Mouse (Mus musculus) kidney, adult 9 months (tissue): Measurements from ENCODE around the gene Med13.
"Not testable (repeated sequence)": the region's sequence is repeated elsewhere in the genome, so short reads cannot be mapped to it uniquely, and the experiment has no call there.

Experiments
- DNase-seq: peaks from one replicate; pipeline ENCODE4 v3.0.0; 2022

Gene Med13

GRCm38 (mm10) chr11:86378981-86379380 lies 21.6 kb upstream of the Med13 start:
- DNase-seq, result no peak

- no peak for DNase-seq
These were observed 20.4 kb upstream of the Med13 start for GRCm38 (mm10) chr11:86377841-86378240.

GRCm38 (mm10) chr11:86376707-86377106 lies 19.3 kb upstream of the Med13 start:
- DNase-seq, result no peak

DNA sequence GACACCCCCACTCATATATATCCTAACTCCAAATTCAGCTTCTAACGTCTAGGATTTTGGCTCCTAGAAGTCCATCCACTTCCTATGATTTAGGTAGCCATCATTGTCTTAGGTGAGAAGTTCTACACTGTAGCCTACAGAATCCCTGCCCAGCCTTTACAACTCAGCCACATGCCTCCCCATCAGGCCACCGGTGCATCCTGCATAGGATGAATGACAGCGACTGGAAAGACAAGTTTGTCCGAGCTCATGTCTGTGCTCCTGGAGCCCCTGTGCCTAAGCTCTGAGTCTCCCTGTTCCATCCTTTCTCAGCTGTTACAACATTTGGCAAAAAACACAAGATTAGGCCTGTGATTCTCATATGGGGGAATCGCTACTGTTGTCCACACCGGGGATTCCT lies 17.7 kb upstream of the Med13 start:
- DNase-seq, result no peak

DNA sequence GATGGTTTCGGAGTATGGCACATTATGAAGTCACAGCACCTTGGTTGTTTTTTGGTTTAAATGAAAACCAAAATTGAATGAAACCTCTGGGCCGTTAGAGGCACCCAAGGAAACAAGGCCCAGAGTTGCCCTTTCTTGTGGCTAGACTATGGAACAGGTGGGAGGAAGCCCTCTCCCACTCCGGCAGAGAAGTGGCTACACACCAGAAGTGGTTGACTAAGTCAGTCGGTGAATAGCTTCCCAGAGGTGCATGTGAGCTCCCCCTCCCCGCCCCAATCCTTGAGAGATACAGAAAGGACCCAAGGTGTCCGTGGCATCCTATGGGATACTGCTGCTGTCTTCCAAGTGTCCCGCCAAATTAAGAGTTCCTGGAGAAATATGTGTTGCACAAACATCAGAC lies 13.9 kb upstream of the Med13 start:
- DNase-seq, result no peak

DNA sequence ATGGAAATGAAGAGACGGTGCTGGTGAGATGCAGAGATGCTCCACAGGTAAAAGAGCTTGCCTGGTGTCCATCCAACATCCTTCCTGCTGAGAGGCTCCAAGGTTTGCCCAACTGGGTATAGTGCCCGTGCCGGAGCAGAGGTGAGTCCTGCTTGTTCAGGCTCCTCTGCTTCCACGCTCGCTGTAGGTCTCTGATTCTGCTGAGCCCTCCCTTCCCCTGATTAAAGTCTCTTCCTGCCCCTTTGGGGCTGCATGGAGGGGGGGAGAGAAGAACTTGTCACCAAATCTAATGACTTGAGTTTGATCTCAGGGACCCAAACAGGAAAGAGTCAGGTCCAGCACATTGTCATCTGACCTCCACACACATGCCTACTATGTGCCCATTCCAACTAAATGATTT lies 12.5 kb upstream of the Med13 start:
- DNase-seq, result no peak

- DNase-seq, result no peak
These were observed 11.6 kb upstream of the Med13 start for GRCm38 (mm10) chr11:86369003-86369402.

DNA sequence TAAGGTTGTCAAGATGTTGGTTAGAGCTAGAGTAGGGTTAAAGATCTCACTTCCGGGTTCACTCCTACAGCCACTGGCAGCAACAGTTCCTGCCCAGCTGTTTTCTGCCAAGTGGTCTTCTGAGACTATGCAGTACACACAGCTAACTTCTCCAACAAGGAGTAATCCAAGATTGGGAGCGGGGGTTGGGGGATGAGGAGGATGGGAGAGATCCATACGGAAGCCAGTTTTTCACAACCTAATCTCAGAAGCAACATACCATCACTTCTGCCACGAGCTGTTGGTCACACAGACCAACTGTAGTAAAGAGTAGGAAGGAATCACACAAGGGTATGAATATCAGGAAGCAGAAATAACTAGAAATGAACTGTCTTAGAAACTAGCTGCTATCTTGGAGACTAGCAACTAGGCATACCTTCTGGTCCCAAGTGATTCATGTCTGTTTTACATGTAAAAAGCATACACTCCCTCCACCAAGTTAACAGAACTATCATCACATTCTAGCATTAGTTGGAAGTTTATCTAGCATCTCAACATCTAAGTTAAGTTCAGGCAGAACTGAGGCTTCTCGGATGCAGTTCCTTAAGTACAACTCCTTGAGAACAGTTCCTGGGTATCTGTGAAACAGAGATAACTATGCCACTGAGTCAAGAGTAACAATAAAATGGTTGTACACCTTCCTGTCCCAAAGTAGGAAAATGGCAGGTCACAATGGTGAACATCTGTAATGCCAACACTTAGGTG lies 7.5 kb upstream of the Med13 start:
- DNase-seq, result no peak

GRCm38 (mm10) chr11:86357984-86358528 lies 654 bp upstream of the Med13 start:
- peak; percentile 99 for DNase-seq

GRCm38 (mm10) chr11:86356007-86356853 lies 1.2 kb downstream of the Med13 start:
- peak; percentile 46 for DNase-seq

DNA sequence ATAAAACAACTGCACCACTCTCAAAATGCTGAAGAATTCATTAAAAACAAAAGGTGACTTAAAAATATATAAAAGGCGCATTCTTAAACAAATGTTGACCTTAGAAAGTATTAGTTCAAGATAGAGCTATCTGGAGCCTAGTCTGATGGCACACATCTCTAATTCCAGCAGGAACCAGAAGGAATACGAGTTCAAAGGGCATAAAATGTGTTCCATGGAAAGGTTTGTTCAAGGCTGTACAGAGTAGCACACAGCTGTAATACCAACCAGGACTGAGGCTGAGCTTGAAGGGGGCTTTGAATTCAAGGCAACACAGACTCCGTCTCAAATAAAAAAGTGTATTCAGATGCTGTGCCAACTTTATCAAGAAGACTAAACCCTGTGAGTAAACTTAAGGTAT lies 3.8 kb downstream of the Med13 start:
- DNase-seq, result peak; percentile 36

GRCm38 (mm10) chr11:86351766-86352315 lies 5.6 kb downstream of the Med13 start:
- no peak for DNase-seq

DNA sequence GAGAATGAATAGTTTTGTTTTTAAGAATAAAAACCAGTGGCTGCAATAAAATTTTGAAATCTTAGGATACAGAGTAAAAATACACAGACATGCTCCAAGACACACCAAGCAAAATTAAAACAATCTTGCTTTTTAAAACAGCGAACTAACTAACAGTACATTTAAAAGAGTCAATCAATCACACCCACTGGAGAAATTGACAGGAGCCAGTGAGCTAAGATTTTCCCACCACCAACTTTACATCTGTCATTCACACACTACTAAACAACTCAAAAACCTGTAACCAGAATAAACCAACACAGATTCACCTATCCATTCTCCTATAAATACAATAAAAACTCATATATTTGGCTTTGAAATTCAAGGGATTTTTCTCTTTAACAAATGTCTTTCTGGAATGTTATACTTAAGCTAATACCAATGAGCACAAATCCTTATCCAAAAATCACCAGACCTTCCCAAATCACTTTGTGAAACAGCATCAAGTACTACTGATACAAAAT lies 6.7 kb downstream of the Med13 start:
- no peak for DNase-seq

- DNase-seq, result no peak
These were observed 8.1 kb downstream of the Med13 start for GRCm38 (mm10) chr11:86349325-86349724.

- DNase-seq, result no peak
These were observed 8.5 kb downstream of the Med13 start for GRCm38 (mm10) chr11:86348872-86349271.

- peak; percentile 28 for DNase-seq
These were observed 9.8 kb downstream of the Med13 start for GRCm38 (mm10) chr11:86347387-86348122.

- peak; percentile 64 for DNase-seq
These were observed 10.9 kb downstream of the Med13 start for GRCm38 (mm10) chr11:86346525-86346924.

DNA sequence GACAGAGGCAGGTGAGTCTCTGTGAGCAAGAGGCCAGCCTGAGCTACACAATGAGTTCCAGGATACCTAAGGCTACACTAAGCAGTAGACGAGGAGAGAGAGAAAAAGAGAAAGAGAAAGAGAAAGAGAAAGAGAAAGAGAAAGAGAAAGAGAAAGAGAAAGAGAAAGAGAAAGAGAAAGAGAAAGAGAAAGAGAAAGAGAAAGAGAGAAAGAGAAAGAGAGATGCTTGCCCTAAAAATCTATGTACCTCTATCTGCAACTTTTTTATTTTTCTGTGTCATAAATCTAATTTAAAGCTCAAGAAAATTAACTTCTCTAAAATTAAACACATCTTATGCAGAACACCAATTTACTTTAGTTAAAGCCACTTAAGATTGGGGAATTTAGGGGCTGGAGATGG lies 12.5 kb downstream of the Med13 start:
- DNase-seq, result not testable (repeated sequence)

DNA sequence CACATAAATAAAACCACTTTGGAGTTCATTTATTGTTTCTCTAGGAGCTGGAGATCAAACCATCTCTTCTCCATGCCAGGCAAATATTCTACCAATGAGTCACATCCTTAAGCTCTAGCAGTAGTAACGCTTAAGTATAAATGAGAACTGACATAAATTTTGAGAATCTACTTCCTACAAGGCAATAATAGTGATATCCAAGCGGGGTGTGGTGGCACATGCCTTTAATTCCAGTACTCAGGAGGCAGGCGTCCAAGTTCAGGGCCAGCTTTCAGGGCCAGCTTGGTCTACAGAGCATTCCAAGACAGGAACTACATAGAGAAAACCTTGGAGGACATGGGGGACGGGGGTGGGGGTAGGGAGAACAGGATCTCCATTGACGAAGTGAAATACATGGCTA lies 33.2 kb downstream of the Med13 start:
- DNase-seq, result no peak

- not testable (repeated sequence) for DNase-seq
These were observed 42.4 kb downstream of the Med13 start for GRCm38 (mm10) chr11:86314992-86315391.

GRCm38 (mm10) chr11:86310280-86310679 lies 47.1 kb downstream of the Med13 start:
- DNase-seq, result no peak

GRCm38 (mm10) chr11:86292201-86292600 lies 65.2 kb downstream of the Med13 start:
- not testable (repeated sequence) for DNase-seq

DNA sequence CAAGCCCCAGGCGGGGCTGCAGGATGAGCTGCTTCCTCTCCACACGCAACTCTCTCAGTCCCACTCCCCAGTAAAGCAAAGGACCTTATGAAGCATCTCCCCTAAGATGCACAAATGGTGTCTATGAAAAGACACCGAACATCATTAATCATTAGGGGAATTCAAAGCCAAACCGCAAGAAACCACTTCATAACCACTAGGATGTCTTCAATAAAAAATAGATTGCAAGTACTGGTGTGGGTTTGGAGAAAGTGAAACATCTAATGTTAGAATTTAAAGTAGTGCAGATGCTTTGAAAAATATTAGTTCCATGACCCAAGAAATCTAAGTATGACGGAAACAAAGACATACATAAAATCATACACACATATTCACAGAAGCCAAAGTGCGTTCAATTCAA lies 65.7 kb downstream of the Med13 start:
- DNase-seq, result no peak
